Mouse (Mus musculus): ENCODE results near the gene Fam24a. TPM values are rescaled to one million over a fixed set of nuclear protein-coding genes. Genes with fewer than 3 reads are reported as not detected.

The Fam24a gene
- total RNA-seq, 1 experiment from 2014 or later: not detected

Other genes with a start within 250 kb of the Fam24a start
- gene 4933402N03Rik, start 187.6 kb upstream of the Fam24a start, total RNA-seq (2021): not detected in 2 replicates
- not detected in 2 replicates for gene 5430419D17Rik, start 159.5 kb upstream of the Fam24a start, total RNA-seq (2021)
- gene Cuzd1, start 11.6 kb upstream of the Fam24a start, total RNA-seq (2021): not detected in 2 replicates
- gene Fam24b, start 4.3 kb upstream of the Fam24a start, total RNA-seq (2021): not detected in 2 replicates
- gene 2310057M21Rik, start 28.9 kb downstream of the Fam24a start, total RNA-seq (2021): 19.9 and 23.1 TPM in 2 replicates
- 37.2 and 39.6 TPM in 2 replicates for gene Pstk, start 37.3 kb downstream of the Fam24a start, total RNA-seq (2021)
- gene Ikzf5, start 76.7 kb downstream of the Fam24a start, total RNA-seq (2021): 29.8 and 32.5 TPM in 2 replicates
- 253 and 297 TPM in 2 replicates for gene Acadsb, start 76.7 kb downstream of the Fam24a start, total RNA-seq (2021)
- not detected in 2 replicates for gene Hmx3, start 209.0 kb downstream of the Fam24a start, total RNA-seq (2021)
- gene Hmx2, start 214.9 kb downstream of the Fam24a start, total RNA-seq (2021): not detected in 2 replicates
- 71.9 and 81.9 TPM in 2 replicates for gene Bub3, start 226.4 kb downstream of the Fam24a start, total RNA-seq (2021)

Measured in adrenal gland, postnatal 14 days (tissue).